Mouse (Mus musculus) liver, embryonic 14.5 days (tissue): ENCODE results near the gene Tab3. TPM values are rescaled to one million over a fixed set of nuclear protein-coding genes. Genes with fewer than 3 reads are reported as not detected.

Experiments used
- ATAC-seq: fragments of 200-750 bp; cut with Nextera tagmentation; 2 replicates; pipeline ENCODE4 v1.8.0; 2017; ENCODE audit warnings: moderate number of reproducible peaks, mild to moderate bottlenecking, moderate library complexity; ENCODE audit not compliant: insufficient read depth
- DNase-seq, 3 experiments: peaks; one replicate each; pipeline ENCODE4 v3.0.0-alpha.2; 2012 to 2013; ENCODE audit warnings: low read depth in 3 of 3, low spot score in 3 of 3
- H3K27ac ChIP-seq: fragments of 300-500 bp; sonication (generic); 2 replicates; pipeline ENCODE4 v1.5.1; 2014; ENCODE audit warnings: moderate library complexity, mild to moderate bottlenecking, control low read depth, inconsistent platforms
- H3K27me3 ChIP-seq: fragments of 300-500 bp; sonication (generic); 2 replicates; pipeline ENCODE4 v1.6.1; 2014; ENCODE audit warnings: mild to moderate bottlenecking, low read length, moderate library complexity; ENCODE audit not compliant: control insufficient read depth, insufficient read depth
- H3K36me3 ChIP-seq: fragments of 300-500 bp; sonication (generic); replicated peaks from 2 replicates; pipeline ENCODE4 v1.6.1; 2014; ENCODE audit warnings: low read depth; ENCODE audit not compliant: control insufficient read depth, insufficient read depth
- H3K4me1 ChIP-seq, 2 experiments: fragments of 200-500 bp in 1 of 2; fragments of 300-500 bp in 1 of 2; sonication (generic) in 1 of 2; replicated peaks; 2 replicates each; pipeline ENCODE4 v1.6.1; 2012 to 2014; ENCODE audit warnings: antibody characterized with exemption in 1 of 2, inconsistent platforms in 1 of 2, low read length in 1 of 2; ENCODE audit not compliant: control insufficient read depth in 2 of 2, insufficient read depth in 2 of 2
- H3K4me2 ChIP-seq: fragments of 300-500 bp; sonication (generic); 2 replicates; pipeline ENCODE4 v1.6.1; 2014; ENCODE audit warnings: low read depth, mild to moderate bottlenecking, control low read depth, moderate library complexity
- H3K4me3 ChIP-seq, 2 experiments: fragments of 200-500 bp in 1 of 2; fragments of 300-500 bp in 1 of 2; sonication (generic) in 1 of 2; 2 replicates each; pipeline ENCODE4 v1.5.1; 2012 to 2014; ENCODE audit warnings: low read depth in 2 of 2, low read length in 2 of 2, mild to moderate bottlenecking in 2 of 2, control low read depth in 1 of 2, inconsistent platforms in 1 of 2, moderate library complexity in 1 of 2; ENCODE audit not compliant: insufficient read depth in 1 of 2
- H3K9ac ChIP-seq: fragments of 300-500 bp; sonication (generic); replicated peaks from 2 replicates; pipeline ENCODE4 v1.6.1; 2014; ENCODE audit warnings: mild to moderate bottlenecking, control low read depth, moderate library complexity
- H3K9me3 ChIP-seq: fragments of 300-500 bp; sonication (generic); 2 replicates; pipeline ENCODE4 v1.6.1; 2016; ENCODE audit warnings: low read length, mixed read lengths; ENCODE audit not compliant: control insufficient read depth
- CTCF ChIP-seq: IDR thresholded peaks from 2 replicates; pipeline ENCODE4 v1.5.1; 2016; ENCODE audit warnings: antibody characterized with exemption, low read depth, control low read depth
- EP300 ChIP-seq: IDR thresholded peaks from 2 replicates; pipeline ENCODE4 v1.6.1; 2016; ENCODE audit warnings: antibody characterized with exemption, low read depth
- WGBS: fragments of 180-500 bp; shearing (Covaris S2); extraction: QIAGEN DNeasy Blood & Tissue Kit; methylation state at CpG from one replicate; pipeline ENCODE4 v1.1.7; 2014; ENCODE audit not compliant: insufficient replicate concordance; 5-methylcytosine and 5-hydroxymethylcytosine counted together
- polyA plus RNA-seq, 2 experiments: library from polyadenylated mRNA; depleted of rRNA in 1 of 2; stranded (reverse) in 1 of 2; unstranded in 1 of 2; fragments of >200 nt; fragmentation: Nextera tagmentation in 1 of 2; extraction: Ambion mirVana in 1 of 2; gene quantifications; 2 replicates each; pipeline versions ENCODE4 v1.2.1 to v1.2.3; 2012 to 2014

Gene Tab3
- polyA plus RNA-seq, 2 experiments, result 6.3 to 8.2 TPM

DNA sequence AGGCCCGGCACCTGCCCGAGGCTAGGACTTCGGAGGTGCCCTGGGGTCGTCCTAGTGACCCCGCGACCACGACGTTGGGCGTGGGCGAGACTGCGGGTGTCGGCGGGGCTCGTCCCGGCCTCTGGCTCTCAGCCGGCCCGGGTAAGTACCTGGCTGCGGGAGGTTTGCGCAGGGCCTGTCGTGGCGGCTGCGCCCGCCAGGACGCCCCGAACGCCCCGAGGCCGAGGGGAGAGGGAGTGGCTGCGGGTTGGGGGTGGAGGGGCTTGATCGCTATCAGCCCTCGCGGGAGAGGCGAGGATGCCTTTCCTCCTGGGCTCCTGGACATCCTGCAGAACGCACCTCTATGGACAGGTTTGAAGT is 340 bp downstream of the Tab3 start:
- peak; percentile 55 for ATAC-seq
- Histone ChIP-seq H3K36me3 (no peaks in the 10 kb centered on the region; the same call in 1 of the 2 replicates), H3K4me2 (peak overlapping the region; percentile 72), H3K9ac (peak overlapping the region; percentile 91), H3K27ac (peak overlapping the region; percentile 70), H3K4me1 (peaks cover 11 to 15% of the 10 kb centered on the region in 2 experiments), H3K9me3 (no peaks in the 10 kb centered on the region), H3K4me3 (peak overlapping the region; percentile 73 to 82), H3K27me3 (no peaks in the 10 kb centered on the region)
- DNase-seq, result no peak
- 13% methylated on average over 33 of the region's 34 CpGs for WGBS
- TF ChIP-seq CTCF (peak; percentile 17; the same call in 1 of the 2 replicates), EP300 (no peak)

DNA sequence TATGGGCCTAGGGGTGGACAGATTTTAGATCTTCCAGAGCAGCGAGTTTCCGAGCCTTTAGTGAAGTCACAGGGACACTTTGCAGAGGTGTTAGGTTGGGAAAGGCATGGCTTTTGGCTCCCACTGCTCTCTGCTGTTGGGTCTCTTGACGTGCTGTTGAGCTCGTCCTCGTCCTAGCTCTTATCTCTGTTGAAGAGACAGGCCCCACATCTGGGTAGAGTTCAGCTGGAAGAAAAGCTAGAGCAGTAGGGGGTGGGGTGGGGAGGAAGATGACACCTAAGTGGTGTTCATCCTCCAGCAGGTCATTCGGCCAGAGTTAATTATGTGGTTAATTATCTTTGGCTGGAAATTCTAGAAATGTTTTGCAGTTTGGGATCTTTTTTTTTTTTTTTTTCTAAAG is 2.5 kb downstream of the Tab3 start:
- Histone ChIP-seq H3K4me2 (peak overlapping the region; percentile 72), H3K27me3 (no peaks in the 10 kb centered on the region), H3K9ac (peak overlapping the region; percentile 63), H3K4me3 (peak overlapping the region; percentile 63 to 73), H3K27ac (peak overlapping the region; percentile 92), H3K9me3 (no peaks in the 10 kb centered on the region), H3K36me3 (no peaks in the 10 kb centered on the region; the same call in 1 of the 2 replicates), H3K4me1 (peaks cover 18 to 26% of the 10 kb centered on the region in 2 experiments)
- peak; percentile 44 for ATAC-seq
- WGBS, result 31% methylated on average over 6 of the region's 6 CpGs
- no peak for TF ChIP-seq CTCF
- TF ChIP-seq EP300, result peak; percentile 65
- DNase-seq, result peak; percentile 45 to 50 (median 49)

DNA sequence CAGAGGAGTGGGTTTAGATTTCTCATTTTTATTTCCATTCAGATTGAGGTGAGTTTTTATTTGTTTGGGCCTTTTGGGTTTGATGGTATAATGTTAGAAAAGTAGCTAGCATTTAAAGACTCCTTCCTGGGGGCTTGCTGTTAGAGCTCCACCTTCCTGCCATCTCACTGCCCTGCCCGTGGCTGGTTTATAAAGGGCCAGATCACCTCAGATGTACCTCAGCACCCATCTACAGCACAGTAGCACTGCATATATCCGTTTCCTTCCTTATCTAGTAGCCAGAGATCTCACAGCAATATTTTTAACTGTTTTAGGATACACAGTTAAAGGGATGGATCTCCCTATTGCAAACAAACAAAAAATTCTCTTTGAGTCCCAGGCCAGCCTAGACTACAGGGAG is 6.9 kb downstream of the Tab3 start:
- ATAC-seq, result peak; percentile 47; the same call in 1 of the 2 replicates
- WGBS, result 8% methylated on average over 2 of the region's 2 CpGs
- Histone ChIP-seq H3K36me3 (no peaks in the 10 kb centered on the region; the same call in 1 of the 2 replicates), H3K4me3 (no peak overlapping the region), H3K4me2 (peak overlapping the region; percentile 45), H3K4me1 (peaks cover 24 to 29% of the 10 kb centered on the region in 2 experiments), H3K27me3 (no peaks in the 10 kb centered on the region), H3K27ac (peak overlapping the region; percentile 47), H3K9ac (no peak overlapping the region), H3K9me3 (no peaks in the 10 kb centered on the region)
- DNase-seq, result no peak
- no peak for TF ChIP-seq EP300
- no peak for TF ChIP-seq CTCF

DNA sequence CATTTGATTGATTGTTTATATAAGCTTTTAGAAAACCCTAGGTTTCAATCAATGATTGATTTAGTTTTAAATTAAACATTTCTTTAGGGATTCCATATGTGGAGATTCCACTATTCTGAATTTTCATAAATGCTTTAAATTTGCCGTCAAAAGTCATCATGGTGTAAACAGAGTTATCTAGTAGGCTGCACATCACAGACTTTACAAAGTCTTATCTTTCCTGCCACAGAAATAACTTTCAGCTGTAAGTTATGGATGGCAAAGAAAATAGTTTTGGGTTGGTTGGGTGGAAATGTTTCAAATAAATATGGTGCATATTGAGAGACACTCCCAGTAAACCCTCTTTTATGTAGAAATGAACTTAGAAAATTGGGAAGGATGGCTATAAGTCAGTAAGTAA is 8.7 kb downstream of the Tab3 start:
- DNase-seq (peak in 1 of 3 experiments; percentile 33), ATAC-seq (peak; percentile 72)
- H3K9me3 ChIP-seq, result no peaks in the 10 kb centered on the region
- H3K27me3 ChIP-seq, result no peaks in the 10 kb centered on the region
- TF ChIP-seq EP300 (peak; percentile 79), CTCF (no peak)
- peaks cover 18 to 25% of the 10 kb centered on the region in 2 experiments for H3K4me1 ChIP-seq
- H3K4me2 ChIP-seq, result peak overlapping the region; percentile 41
- no peak overlapping the region for H3K27ac ChIP-seq
- WGBS, result 24% methylated on average over 1 of the region's 1 CpGs
- H3K4me3 ChIP-seq, result no peak overlapping the region
- no peaks in the 10 kb centered on the region; the same call in 1 of the 2 replicates for H3K36me3 ChIP-seq
- H3K9ac ChIP-seq, result no peak overlapping the region

DNA sequence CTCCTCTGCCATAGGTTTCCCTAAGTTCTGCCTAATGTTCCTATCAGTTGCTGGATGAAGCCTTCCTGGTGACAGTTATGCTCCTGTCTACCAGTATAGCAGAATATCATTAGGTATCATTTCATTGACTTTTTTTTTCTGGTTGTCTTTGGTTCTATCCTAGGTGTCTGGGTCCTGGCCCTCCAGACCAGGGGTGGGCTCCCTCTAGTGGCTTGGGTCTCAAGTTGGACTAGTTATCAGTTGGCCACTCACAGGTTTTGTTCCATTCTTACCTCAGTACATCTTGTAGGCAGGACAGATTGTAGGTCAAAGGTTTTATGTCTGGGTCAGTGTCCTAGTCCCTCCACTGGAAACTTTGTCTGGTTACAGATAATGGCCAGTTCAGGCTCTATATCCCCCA is 11.8 kb downstream of the Tab3 start:
- no peak overlapping the region for H3K4me3 ChIP-seq
- TF ChIP-seq EP300 (no peak), CTCF (peak; percentile 42)
- peaks cover 10 to 12% of the 10 kb centered on the region in 2 experiments for H3K4me1 ChIP-seq
- no peak for DNase-seq
- ATAC-seq, result no peak
- no peak overlapping the region for H3K4me2 ChIP-seq
- no peaks in the 10 kb centered on the region for H3K36me3 ChIP-seq
- H3K27me3 ChIP-seq, result no peaks in the 10 kb centered on the region
- no peak overlapping the region for H3K27ac ChIP-seq
- no peaks in the 10 kb centered on the region for H3K9me3 ChIP-seq
- no peak overlapping the region for H3K9ac ChIP-seq
